Mouse (Mus musculus) left cerebral cortex, postnatal 36 days (tissue): ENCODE measurements around the gene Banf2. TPM values are rescaled to one million over a fixed set of nuclear protein-coding genes. Genes with fewer than 3 reads are reported as not detected.

Source experiments
- DNase-seq, 2 experiments: peaks; one replicate each; pipeline ENCODE4 v3.0.0; 2021 to 2022; ENCODE audit warnings: low spot score in 2 of 2, mixed read lengths in 1 of 2
- intact Hi-C: fragments of 180-260 bp; cut with DNase I; formaldehyde crosslinking; loops from one replicate; pipeline ENCODE4 v1.15.1; 2025
- total RNA-seq, 2 experiments: library from RNA; stranded (reverse); gene quantifications; 2 replicates each; pipeline ENCODE4 v1.2.3; 2021

Banf2 gene
- not detected for total RNA-seq

GRCm38 (mm10) chr2:144032664-144033063 lies at the start of gene Banf2:
Banf2 (plus strand) TSS chr2:144033059.
- intact Hi-C loops, result no loop called here
- no peak for DNase-seq

GRCm38 (mm10) chr2:143983482-143983881 lies 49.4 kb upstream of the Banf2 start:
- intact Hi-C loops, result loop anchor here (5.0 kb wide), 1 partner anchor 116 kb away; no protein-coding TSS in a partner anchor
- DNase-seq, result no peak

- no peak for DNase-seq
- intact Hi-C loops, result no loop called here
Observed at GRCm38 (mm10) chr2:143987485-143987884, 45.4 kb upstream of the Banf2 start.

GRCm38 (mm10) chr2:143988016-143988415 lies 44.8 kb upstream of the Banf2 start:
- DNase-seq, result no peak
- intact Hi-C loops, result no loop called here

DNA sequence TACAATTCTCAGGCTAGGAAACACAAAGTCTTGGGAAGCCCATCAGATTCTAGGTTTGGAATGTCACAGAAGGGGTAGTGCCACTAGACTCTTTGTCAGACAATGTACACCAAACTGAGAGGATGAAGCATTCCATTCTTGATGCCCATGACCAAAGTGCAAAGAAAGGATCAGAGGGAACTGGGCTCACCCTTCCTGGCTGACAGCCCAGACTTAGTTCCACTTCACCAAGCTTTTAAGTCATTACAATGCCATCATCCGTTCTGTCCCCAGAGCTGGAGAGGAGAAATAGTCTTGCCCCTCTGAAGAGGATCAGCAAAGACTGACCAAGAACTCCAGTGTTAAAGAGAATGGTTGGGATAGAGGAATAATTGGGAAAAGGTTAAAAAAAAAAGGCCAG lies 41.9 kb upstream of the Banf2 start:
- intact Hi-C loops, result no loop called here

GRCm38 (mm10) chr2:143991964-143992672 lies 40.7 kb upstream of the Banf2 start:
- DNase-seq, result no peak
- intact Hi-C loops, result no loop called here

More for the DNA sequence above, 41.9 kb upstream of the Banf2 start:
- DNase-seq, result no peak

GRCm38 (mm10) chr2:143992977-143993376 lies 39.9 kb upstream of the Banf2 start:
- DNase-seq, result no peak
- intact Hi-C loops, result no loop called here

DNA sequence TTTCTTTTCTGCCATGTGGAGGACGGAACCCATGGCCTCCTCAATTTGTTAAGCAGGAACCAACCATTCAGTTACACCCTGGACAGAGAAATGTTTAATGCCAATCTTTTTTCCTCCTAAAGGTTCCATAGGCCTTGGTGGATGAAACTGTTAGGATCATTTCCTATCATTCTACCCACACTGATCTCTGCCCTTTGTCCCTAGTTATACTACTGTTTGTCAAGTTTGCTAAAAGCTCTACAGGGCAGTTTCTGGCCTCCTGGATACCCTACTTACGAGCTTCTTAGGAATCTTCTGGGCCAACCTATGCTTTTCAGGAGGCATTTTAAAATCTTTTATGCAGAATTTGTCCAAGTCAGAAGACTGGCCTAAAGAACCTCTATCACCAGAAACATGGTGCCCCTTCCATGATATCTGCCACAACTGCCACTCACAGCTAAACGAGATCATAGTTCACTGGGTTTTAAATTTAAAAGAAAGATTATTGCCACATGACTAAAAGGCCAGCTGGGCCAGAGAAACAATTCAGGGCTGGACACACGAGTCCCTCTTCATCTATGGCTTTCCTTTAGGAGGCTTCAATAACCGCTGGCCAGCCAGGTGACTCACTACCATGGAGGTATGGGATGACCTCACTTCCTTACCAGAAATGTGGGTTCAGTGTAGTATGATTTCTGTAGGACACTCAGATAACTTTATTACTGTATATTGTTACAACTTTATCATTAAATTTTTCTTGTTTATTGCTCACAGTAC lies 30.5 kb upstream of the Banf2 start:
- no peak for DNase-seq
- intact Hi-C loops, result no loop called here

GRCm38 (mm10) chr2:144003544-144003943 lies 29.3 kb upstream of the Banf2 start:
- no peak for DNase-seq
- intact Hi-C loops, result no loop called here

- DNase-seq, result no peak
Observed at GRCm38 (mm10) chr2:144005166-144005955, 27.5 kb upstream of the Banf2 start.

DNA sequence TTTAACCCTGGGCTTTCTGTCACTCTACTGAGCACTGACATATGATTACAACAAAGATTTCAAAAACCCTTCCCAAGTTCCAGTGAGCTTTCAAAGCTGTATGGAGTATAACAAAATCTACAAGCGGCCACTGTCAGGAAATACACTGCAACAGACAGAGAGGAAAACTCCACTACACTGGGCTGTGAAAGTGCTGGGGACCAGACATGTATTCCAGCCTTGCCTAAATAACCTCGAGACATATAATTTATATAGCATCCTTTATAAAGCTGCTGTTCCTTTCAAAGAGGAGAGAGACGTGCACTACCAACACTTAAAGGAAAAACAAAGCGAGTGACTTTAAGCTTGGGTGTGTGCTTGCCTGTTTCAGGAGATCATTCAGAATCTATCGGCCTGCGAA lies 26.2 kb upstream of the Banf2 start:
- no peak for DNase-seq
- intact Hi-C loops, result loop anchor here (5.0 kb wide), 1 partner anchor 206 kb away; no protein-coding TSS in a partner anchor

More at GRCm38 (mm10) chr2:144005166-144005955, 27.5 kb upstream of the Banf2 start:
- intact Hi-C loops, result loop anchor here (5.0 kb wide), 1 partner anchor 207 kb away; no protein-coding TSS in a partner anchor

DNA sequence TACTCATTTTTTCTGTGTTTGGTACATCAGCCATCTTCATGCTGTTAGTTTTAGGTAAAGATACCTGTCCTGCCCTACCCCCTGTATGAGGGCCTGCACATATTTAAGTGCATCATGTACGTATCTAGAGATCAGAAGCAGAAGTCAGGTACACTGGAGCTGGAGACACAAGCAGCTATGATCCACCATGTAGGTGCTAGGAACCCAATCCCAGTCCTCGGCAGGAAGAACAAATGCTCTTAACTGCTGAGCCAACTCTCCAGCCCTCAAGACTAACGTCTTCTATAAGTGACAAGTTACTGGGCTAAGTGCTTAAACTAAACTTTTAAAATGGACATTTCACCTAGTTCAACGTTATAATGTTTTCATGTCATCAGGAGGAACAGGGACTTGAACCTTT lies 25.6 kb upstream of the Banf2 start:
- intact Hi-C loops, result loop anchor here (5.0 kb wide), 1 partner anchor 205 kb away; no protein-coding TSS in a partner anchor
- DNase-seq, result no peak

- intact Hi-C loops, result loop anchor here (5.0 kb wide), 1 partner anchor 203 kb away; no protein-coding TSS in a partner anchor
- no peak for DNase-seq
Observed at GRCm38 (mm10) chr2:144009081-144009480, 23.8 kb upstream of the Banf2 start.

GRCm38 (mm10) chr2:144009551-144010281 lies 23.1 kb upstream of the Banf2 start:
- no peak for DNase-seq

DNA sequence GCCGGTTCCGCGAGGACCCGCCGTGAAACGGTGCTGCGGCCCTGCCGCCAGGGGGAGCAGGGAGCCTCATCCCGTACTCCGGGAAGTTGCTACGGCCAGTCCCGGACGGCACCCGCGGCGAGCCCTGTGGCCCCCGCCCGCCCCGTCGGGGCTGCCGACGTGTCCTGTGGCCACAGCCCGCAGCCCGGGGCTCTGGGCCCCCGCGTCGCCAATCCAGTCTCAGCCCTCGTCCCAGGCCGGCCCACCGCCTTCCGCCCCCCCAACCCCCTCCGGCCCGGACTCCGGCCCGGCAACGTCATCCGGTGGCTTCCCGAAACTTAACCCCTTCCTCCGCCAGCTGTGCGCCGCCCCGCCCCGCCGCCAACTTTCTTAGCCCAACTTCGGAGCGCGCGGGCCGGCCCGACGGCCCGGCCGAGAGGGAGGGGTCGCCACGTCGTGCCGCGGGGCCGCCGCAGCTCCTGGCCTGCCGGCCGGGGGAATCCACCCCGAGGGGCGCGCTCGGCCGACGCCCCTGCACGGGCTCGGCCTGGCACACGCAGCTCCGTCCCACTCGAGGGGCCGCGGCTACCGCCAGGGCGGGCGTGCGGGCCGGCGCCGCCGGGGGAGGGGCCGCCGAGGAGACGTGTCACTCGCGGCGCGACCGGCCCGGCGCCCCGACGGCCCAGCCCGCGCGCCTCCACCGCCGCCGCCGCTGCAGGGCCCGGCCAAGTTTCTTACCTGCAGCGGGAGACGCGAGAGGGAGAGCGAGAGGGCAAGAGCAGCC lies 22.4 kb upstream of the Banf2 start:
- intact Hi-C loops, result loop anchor here (10.0 kb wide), 1 partner anchor 154 kb away; no protein-coding TSS in a partner anchor
- DNase-seq, result peak; percentile 63 to 64

More at GRCm38 (mm10) chr2:144009551-144010281, 23.1 kb upstream of the Banf2 start:
- intact Hi-C loops, result loop anchor here (5.0 to 10.0 kb wide), 2 partner anchors 155 to 203 kb away; no protein-coding TSS in a partner anchor

DNA sequence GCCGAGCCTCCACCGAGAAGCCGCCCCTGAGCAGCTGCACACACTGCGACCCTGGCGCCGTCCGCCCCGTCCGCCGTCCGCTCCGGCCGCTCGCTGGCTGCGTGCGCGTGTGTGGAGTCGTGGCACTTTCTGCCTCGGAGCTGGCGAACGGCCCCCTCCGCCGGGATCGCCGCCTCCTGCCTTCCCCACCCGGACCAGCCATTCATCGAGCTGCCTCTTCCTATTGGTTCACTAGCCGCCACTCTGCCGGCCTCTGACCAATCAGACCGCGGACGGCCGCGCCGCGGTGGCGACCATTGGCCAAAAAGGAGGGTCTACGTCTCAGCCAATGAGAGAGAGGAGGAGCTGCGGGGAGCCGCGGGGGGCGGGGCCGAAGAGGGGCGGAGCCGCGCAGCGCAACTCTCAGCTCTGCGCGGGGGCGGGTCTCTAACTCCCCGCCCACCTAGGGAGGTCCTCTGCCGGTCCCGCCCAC lies 21.7 kb upstream of the Banf2 start, which contains the start of gene Rrbp1:
Rrbp1 (minus strand) TSS at position 184 of the 472 bp plus-strand sequence.
- intact Hi-C loops, result loop anchor here (10.0 kb wide), 1 partner anchor 154 kb away; no protein-coding TSS in a partner anchor
- peak; percentile 99 for DNase-seq

GRCm38 (mm10) chr2:144014051-144014450 lies 18.8 kb upstream of the Banf2 start:
- intact Hi-C loops, result loop anchor here (10.0 kb wide), 1 partner anchor 151 kb away; no protein-coding TSS in a partner anchor
- DNase-seq, result no peak

DNA sequence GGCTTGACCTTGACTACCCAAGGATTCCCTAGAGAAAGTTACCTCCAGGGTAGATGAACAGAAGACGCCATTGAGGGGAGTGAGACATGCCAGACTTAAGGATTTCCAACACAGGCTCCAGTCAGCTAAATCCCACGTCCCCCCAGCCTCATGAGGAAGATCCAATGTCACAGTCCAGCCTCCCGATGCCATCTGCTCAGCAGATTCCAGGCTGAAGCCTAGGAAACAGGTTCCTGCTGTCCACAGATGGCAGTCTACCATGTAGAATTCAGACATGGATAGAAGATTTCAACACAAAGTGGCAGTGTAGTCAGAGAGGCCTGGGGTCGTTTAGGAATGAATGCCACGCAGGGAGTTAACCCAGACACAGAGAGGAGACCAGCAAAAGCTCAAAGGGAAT lies 18.4 kb upstream of the Banf2 start:
- DNase-seq, result no peak
- intact Hi-C loops, result loop anchor here (10.0 kb wide), 1 partner anchor 150 kb away; no protein-coding TSS in a partner anchor
